Mouse (Mus musculus) brown adipose tissue, adult 24 weeks (tissue): ENCODE measurements at regions not wholly inside any gene's neighbourhood (a gene's known extent, or its start where the extent isn't known, plus 50 kb on each side); places are given as distances from the start of the nearest gene placed in this dataset.

ENCODE experiments used
- H3K27ac ChIP-seq: fragments of 200-500 bp; replicated peaks from 2 replicates; pipeline ENCODE4 v1.5.1; 2012; ENCODE audit warnings: low read depth, mild to moderate bottlenecking, low read length
- H3K4me1 ChIP-seq: fragments of 200-500 bp; 2 replicates; pipeline ENCODE4 v1.6.1; 2012; ENCODE audit warnings: low read length, mixed read lengths; ENCODE audit not compliant: control insufficient read depth, insufficient read depth, insufficient read length
- H3K4me3 ChIP-seq: fragments of 200-500 bp; 2 replicates; pipeline ENCODE4 v1.5.1; 2012; ENCODE audit warnings: low read depth, mild to moderate bottlenecking, low read length, moderate library complexity; ENCODE audit not compliant: insufficient read depth

- no peak overlapping the region for H3K4me3 ChIP-seq
- no peak overlapping the region for H3K27ac ChIP-seq
- H3K4me1 ChIP-seq: no peaks in the 10 kb centered on the region
These were observed 212.1 kb upstream of the Osr1 start for GRCm38 (mm10) chr12:9357856-9358255.

- H3K27ac ChIP-seq: no peak overlapping the region
- no peaks in the 10 kb centered on the region for H3K4me1 ChIP-seq
- no peak overlapping the region for H3K4me3 ChIP-seq
These were observed 211.0 kb upstream of the Osr1 start for GRCm38 (mm10) chr12:9358872-9359271.

- Histone ChIP-seq H3K4me3 (no peak overlapping the region), H3K4me1 (no peaks in the 10 kb centered on the region), H3K27ac (no peak overlapping the region)
These were observed 204.0 kb upstream of the Osr1 start for GRCm38 (mm10) chr12:9365931-9366330.

- Histone ChIP-seq H3K4me1 (no peaks in the 10 kb centered on the region), H3K27ac (no peak overlapping the region), H3K4me3 (no peak overlapping the region)
These were observed 201.2 kb upstream of the Osr1 start for GRCm38 (mm10) chr12:9368682-9369081.

DNA sequence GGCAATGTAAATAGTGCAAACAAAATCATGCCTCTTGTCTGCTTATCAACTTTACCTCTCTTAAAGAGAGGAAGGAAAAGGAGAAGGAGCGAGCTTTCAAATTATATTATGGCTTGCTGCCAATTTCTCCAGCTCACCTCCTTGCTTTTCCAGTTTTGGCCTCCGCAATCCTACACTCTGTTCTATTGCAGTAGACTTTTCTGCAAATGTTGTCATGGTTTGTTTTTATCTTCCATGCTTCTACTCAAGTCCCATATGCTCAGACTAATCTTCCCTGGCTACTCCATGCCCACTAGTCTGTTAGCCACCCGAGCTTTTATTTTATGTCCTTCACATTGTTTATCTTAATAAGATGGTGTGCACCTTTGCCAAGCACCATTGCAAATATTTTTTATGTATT is 168.0 kb upstream of the Osr1 start:
- H3K27ac ChIP-seq: no peak overlapping the region
- H3K4me3 ChIP-seq: no peak overlapping the region
- no peaks in the 10 kb centered on the region for H3K4me1 ChIP-seq

GRCm38 (mm10) chr12:9404981-9405380 is 164.9 kb upstream of the Osr1 start:
- Histone ChIP-seq H3K4me1 (no peaks in the 10 kb centered on the region), H3K27ac (no peak overlapping the region), H3K4me3 (no peak overlapping the region)

GRCm38 (mm10) chr12:9419311-9419710 is 150.6 kb upstream of the Osr1 start:
- Histone ChIP-seq H3K4me1 (no peaks in the 10 kb centered on the region), H3K4me3 (no peak overlapping the region), H3K27ac (no peak overlapping the region)

- no peaks in the 10 kb centered on the region for H3K4me1 ChIP-seq
- H3K27ac ChIP-seq: no peak overlapping the region
- no peak overlapping the region for H3K4me3 ChIP-seq
These were observed 139.3 kb upstream of the Osr1 start for GRCm38 (mm10) chr12:9430656-9431055.

DNA sequence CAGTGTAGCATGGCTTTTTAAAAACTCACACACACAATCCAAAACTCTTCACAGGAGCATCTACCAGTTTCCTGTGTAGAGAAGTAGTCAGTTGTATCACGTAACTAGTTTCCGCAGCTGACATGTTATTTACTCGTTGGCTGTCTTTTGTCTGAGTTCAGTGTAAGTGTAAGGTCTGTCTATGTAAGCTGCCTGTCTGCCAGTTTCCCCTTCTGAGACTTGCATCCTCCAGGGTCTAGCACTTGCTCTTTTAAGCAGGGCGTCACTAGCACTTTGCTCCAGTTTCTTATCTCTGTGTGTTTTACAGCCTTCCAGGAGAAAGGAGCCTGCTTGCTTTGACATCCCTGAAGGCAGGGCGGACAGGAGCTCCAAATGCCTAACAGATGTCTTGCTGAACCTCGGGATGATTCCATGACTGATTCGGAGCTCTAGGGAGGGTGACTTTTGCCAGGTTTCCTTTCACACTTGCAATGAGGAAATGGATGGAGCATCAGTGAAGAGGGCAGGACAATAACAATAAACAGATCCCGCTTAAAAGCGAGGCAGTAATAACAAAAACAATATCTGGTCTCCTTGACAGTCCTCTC is 131.2 kb upstream of the Osr1 start:
- no peak overlapping the region for H3K27ac ChIP-seq
- no peaks in the 10 kb centered on the region for H3K4me1 ChIP-seq
- no peak overlapping the region for H3K4me3 ChIP-seq

- H3K4me3 ChIP-seq: no peak overlapping the region
- H3K4me1 ChIP-seq: no peaks in the 10 kb centered on the region
- H3K27ac ChIP-seq: no peak overlapping the region
These were observed 119.3 kb upstream of the Osr1 start for GRCm38 (mm10) chr12:9450620-9451019.

DNA sequence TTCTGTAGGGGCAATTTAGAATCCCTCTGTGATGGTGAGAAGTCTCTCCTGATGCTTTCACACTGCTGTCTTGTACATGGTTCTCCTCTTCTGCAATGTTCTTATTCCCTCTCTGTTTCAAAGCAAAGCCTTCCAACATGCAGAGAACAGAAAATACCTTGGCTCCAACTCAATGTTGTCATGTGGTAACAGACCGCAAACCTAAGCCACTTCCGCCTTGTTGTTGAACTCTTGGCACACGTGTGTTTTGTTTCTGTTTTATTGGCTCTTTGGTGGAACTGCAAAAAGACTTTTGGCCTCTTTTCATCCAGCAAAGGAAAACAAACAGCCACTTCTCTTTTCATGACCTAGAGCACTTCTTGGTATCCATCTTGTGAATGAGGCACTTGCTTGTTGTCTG is 109.7 kb upstream of the Osr1 start:
- Histone ChIP-seq H3K27ac (no peak overlapping the region), H3K4me3 (no peak overlapping the region), H3K4me1 (no peaks in the 10 kb centered on the region)

DNA sequence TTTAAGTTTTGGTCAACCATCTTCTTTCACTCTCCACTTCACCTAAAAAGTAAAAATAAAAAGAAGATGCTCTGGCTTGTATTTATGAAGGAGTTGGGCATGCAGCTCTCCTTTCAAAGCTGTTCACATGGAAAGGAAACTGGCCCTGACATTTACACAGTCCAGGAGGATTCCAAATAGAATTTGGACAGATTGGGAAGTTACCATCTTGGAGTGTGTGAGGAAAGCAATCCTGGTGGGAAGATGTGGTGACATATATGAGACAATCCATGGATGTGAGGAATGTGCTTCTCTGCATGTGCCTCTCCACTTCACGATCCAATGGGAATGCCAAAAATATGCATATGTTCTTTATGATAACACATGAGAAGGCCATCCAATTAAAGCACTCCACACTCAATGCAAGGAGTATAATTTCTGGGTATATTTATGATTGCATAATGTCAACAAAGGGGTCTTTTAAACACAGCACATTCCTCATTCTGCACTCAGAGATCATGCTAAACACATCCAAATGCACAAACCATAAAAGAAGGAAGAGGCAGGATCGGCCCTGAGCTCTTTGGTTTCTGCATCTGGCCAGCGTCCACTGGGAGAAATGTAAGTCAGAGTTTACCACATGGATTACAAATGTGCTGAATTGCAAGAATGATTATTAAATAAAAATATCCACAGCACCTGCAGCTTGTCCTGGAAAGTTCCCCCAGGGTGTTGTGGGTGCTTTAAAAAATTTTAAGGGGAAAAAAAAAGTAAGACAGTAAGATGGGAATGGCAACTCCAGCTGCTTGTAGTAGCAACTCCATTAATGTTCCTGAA is 100.1 kb upstream of the Osr1 start:
- no peaks in the 10 kb centered on the region for H3K4me1 ChIP-seq
- H3K4me3 ChIP-seq: no peak overlapping the region
- H3K27ac ChIP-seq: no peak overlapping the region

- Histone ChIP-seq H3K4me3 (no peak overlapping the region), H3K4me1 (no peaks in the 10 kb centered on the region), H3K27ac (no peak overlapping the region)
These were observed 94.1 kb upstream of the Osr1 start for GRCm38 (mm10) chr12:9475836-9476235.

DNA sequence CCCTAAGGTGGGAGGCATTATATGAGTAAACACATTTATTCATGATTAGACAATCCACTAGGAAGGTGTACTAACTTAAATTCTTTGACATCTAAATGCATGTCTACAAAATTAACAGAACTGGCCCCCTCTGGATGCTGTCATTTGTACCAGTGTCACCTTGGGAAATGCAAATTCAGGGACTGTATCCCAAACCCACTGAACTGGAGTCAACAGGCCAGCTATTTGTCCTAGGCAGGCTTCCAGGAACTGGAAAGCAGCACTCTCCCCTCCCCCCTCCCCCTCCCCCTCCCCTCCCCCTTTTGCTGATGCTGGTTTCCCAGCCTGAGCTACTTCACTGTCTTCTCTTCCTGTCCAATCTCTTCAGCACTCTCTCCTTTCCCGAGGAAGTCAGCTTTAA is 91.7 kb upstream of the Osr1 start:
- Histone ChIP-seq H3K27ac (no peak overlapping the region), H3K4me3 (no peak overlapping the region), H3K4me1 (no peaks in the 10 kb centered on the region)

GRCm38 (mm10) chr12:9487674-9488413 is 82.1 kb upstream of the Osr1 start:
- no peak overlapping the region for H3K27ac ChIP-seq
- no peak overlapping the region for H3K4me3 ChIP-seq
- no peaks in the 10 kb centered on the region for H3K4me1 ChIP-seq

GRCm38 (mm10) chr12:9513926-9514325 is 56.0 kb upstream of the Osr1 start:
- no peaks in the 10 kb centered on the region for H3K4me1 ChIP-seq
- H3K27ac ChIP-seq: no peak overlapping the region
- no peak overlapping the region for H3K4me3 ChIP-seq
